Mouse (Mus musculus): ENCODE measurements around the gene Wdr19.

Wdr19 gene

DNA sequence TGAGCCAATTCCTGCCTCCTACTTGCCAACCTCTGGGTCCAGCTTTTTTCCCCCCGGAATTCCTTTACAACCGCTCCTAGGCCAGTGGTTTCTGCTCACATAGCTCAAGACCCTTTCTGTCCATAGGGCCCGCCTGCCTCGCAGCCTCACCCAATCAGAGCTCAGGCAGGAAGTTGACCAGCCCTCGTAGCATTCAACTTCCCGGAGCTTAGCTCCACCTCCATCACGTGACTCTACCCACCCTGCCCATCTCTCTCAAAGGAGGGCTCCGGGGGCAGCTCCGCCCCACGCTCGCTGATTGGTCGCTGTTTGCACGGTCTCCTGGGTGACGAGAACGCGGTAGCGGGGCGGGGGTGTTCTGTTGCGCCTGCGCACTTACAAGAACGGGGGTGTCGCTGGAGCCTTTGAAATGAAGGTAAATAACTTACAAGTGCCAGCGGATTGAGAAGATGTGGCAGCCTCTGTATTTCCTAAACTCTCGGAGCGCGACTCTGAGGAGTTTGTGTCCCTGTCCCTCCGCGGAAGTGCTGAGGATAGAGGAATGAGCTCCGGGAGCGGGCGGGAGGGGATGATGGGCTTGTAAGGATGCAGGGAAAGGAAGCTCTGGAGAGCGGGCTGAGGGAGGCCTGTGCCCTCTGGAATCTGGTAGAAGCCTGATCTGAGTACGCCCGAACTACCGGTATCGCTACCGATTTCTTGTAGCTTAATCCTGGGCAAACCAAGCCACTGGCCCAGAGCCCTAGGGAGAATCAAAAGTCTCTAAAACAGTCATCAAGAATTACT is at the start of gene Wdr19:
Wdr19 (plus strand) TSS at position 351 of the 783 bp plus-strand sequence.
- DNase-seq (ENCODE audit: low spot score), result peak; percentile 100

DNA sequence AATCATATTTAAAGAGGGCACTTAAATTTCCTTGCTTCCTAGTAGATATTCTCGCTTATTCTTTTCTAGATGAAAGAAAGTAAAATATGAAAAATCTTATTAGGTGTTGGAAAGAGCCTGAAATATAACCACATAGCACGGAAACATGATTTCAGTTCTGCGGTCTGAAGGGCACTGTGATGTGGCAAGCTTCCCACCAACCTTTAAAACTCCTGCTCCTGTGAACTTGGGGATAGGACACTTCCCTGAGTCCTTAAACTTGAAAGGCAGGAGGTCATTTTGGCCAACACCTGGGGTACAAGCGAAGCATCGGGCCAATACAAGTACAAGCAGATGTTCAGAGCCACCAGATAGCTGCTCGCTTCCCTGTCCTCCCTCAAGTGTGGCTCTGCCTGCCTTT is 49.8 kb upstream of the Wdr19 start:
- no peak for DNase-seq (ENCODE audit: low spot score)

DNA sequence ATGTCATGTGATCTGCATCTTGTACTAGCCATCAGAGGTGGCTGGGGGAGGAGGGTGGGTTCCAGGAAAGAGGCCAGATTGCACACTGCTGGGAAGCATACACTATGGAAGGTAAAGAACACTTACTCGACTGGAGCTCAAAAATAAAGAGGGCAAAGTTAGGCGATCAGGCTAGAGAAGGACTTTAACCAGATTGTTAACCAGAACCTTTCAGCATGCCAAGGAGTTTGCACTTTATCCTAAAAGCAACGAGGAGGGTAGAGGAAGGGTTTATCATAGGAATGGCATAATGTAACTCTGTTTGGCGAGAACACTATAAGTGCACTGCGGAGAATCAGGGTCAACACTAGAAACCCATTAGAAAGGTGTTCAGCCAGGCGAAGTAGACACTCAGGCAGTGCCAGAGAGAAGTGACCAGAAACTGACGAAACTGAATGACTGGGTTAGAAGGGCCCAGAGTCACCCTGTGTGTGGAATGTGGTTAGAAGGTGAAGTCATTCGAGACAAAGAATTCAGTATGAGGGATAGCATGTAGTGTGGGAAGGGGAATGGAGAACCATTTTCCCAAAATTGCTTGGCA is 49.0 kb upstream of the Wdr19 start:
- DNase-seq (ENCODE audit: low spot score), result no peak

DNA sequence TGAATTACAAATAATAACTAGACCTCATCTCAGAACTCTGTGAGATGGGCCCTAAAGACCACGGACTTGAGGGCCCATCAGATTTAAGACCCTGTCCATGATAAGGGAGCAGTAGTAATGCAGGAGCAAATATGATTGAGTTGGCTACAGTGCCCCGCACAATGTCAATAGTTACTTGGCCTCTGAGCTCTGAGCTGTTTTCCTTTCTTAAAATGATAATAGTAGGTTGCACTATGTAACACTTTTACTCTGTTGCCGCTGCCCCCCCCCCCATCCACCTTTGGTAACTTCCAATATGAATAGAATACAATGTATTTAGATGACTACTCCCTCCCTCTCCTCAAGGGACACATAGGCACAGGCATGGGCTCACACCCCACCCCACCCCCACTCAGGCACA is 48.2 kb upstream of the Wdr19 start:
- DNase-seq (ENCODE audit: low spot score), result no peak

DNA sequence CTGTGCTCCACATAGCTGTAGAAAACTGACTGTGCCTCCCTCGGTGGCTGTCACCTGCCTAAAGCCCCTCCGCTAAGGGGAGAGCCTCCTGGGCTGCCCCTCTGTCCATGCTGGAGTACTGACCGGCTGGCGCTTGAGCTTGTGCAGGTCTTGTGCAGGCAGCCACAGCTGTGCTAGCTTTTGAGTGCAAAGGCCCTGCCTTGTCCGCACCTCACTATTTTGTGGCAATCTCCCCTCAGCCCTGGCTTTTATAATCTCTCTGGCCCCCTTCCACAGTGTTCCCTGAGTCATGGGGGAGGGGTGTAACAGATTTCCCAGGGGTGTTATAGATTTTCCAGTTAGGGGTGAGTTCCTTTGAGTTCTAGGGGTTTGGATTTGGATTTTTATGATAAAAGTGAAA is 47.7 kb upstream of the Wdr19 start:
- DNase-seq (ENCODE audit: low spot score), result no peak

DNA sequence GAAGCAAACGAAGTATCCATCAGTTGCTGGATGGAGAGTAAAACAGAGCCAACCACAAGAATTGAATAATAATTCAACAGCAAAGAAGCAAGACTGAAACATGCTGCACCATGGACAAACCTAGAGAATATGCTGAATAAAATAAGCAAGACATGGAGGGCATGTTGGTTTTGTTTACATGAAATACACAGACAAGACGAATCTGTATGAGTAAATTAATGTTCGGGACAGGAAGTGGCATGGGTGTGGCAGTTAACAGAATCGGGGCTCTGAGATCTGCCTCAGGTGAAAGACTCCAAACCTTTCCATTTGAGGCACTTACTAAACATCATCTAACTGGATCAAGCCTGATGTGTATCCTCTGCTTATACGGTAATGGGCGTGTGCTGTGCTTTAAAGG is 45.2 kb upstream of the Wdr19 start:
- no peak for DNase-seq (ENCODE audit: low spot score)

DNA sequence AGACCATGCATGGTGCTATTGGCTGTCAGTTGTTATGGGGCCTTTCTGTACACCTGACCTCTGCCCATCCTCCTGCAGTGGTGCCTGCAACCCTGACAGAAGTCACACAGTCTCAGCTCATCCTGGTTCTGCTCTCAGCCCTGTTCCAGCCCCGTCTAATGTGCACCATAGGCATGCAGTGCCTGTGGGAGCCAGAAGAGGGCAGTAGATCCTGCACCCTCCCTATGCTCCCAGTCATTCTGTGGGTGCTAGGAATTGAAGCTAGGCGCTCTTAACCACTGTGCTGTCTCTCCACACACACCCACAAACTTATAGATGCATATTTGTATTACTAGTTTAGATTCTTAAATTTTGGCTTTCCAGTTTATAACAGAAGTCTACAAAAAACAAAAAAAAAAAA is 42.6 kb upstream of the Wdr19 start:
- peak; percentile 40 for DNase-seq (ENCODE audit: low spot score)

DNA sequence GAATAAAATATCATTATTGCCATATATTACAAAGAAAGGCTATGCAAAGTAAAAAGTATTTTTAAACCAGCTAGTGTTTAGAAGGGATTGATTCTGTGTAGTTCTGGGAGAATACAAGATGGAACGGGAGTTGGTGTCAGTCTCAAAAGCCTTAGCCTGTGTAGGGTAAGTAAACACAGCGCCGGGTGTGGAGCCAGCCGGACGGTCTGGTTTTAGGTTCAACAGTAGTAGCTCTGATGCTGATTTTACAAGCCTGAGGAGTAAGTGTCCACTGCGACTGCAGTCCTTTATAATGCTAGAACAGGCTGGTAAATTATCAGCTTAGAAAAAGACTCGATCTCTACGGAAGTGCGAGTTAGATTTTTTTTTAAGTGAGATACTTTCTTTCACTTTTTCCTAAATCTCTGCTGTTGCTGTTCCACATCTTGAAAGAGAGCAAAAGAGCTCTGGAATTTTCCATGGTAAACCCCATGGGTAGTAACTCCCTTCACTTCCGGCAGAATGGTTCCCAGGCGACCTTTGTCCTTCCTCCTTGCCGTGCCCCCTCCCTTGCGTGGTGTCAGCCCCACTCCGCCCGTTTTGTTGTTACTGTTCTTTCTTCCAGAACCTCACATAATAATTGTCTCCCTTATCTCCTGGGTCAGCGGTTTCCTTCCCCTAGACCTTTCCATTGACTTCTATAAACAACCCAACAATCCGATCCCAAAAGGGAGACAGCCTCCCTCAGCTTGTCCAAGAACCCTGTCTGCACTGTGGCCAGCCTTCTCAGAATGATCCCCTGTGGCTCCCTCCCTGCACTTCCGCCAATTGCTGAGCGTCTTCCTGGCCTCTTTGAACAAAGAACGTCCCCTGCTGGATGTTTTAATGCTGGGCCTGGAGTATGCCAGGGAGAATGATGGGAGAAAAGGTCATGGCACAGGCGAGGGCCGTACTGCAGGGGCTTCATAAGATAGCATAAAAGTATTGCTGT is 41.8 kb upstream of the Wdr19 start:
- DNase-seq (ENCODE audit: low spot score), result peak; percentile 88

DNA sequence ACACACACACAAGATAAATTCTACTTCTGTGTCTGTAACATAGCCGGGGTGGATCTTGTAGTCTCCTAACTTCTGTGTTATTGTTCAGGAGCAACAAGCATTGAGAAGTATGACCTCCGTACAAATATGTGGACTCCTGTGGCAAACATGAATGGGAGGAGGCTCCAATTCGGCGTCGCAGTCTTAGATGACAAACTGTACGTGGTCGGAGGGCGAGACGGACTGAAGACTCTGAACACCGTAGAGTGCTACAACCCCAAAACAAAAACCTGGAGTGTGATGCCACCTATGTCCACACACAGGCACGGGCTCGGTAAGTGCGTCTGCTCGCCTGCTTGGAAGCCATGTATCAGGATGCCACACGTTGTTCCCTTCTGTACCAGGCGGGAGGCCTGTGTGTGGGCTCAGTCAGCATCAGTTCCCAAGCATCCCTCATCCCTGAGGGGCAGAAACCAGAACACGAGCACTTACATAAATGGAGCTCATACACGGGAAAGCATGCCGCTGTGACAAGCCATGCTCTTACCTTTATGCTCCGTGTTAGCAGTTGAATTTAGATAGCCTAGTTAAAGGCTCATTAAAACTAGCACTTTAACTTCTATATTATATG is 40.7 kb upstream of the Wdr19 start:
- DNase-seq (ENCODE audit: low spot score), result no peak

DNA sequence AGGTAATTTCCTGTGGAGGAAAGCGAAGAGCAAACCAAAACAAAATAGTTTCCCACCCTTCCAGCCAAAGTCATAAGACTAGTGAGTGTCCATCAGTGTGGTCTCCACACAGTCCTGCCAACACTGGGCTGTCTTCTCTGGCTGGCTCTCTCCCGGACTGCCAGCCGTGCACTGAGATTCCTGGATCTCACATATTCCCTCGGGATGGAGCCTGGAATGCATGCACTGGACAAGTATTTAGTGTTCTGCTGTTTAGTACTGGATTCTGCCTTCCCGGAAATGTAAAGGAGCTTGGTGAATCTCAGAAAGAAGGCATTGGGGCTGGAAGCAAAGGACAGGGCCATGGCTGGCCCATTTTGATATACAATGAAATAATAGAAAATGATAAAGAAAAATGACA is 36.5 kb upstream of the Wdr19 start:
- no peak for DNase-seq (ENCODE audit: low spot score)

DNA sequence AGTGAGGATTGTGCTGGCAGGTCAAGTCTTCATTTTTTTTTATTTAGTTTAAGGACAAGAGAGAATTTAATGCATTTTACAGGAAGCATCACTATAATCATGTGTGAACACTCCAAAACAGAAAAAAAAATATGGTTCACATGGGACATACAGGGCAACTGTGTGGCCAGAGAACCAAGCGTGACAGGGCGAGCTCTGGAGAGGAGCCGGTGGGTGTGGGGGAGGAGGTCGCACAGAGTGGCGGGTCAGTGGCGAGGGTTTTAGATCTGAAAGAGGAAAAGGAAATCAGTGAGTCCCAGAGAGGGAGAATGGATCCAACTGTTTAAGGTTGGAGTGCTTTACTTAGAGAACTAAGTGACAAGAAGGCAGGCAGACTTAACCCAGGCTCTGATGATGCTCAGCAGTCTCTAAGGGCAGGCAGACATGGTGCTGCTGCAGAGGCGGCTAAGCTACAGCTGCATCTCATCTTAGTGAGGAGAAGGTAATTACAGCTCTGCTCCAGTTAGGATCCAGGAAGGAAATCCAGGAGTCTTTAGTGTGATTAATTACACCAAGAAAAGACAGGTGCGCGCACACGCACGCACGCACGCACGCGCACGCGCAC is 35.9 kb upstream of the Wdr19 start:
- DNase-seq (ENCODE audit: low spot score), result no peak

DNA sequence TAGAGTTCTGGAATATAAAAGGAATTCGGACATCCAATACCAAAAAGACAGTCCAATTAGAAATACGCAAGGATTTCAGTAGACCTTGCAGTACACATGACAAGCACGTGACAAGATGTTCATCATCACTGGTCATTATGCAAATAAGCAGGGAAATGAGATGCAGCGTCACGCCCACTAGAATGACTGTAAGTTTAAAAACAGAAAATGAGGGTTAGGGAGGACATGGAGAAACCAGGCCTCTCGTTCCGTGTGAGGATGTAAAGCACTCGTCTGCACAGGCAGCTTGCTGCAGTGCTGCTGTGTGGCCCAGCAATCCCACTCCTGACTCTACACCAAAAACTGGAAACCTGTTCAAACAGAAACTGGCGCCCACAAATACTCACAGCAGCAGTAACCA is 29.3 kb upstream of the Wdr19 start:
- DNase-seq (ENCODE audit: low spot score), result no peak

DNA sequence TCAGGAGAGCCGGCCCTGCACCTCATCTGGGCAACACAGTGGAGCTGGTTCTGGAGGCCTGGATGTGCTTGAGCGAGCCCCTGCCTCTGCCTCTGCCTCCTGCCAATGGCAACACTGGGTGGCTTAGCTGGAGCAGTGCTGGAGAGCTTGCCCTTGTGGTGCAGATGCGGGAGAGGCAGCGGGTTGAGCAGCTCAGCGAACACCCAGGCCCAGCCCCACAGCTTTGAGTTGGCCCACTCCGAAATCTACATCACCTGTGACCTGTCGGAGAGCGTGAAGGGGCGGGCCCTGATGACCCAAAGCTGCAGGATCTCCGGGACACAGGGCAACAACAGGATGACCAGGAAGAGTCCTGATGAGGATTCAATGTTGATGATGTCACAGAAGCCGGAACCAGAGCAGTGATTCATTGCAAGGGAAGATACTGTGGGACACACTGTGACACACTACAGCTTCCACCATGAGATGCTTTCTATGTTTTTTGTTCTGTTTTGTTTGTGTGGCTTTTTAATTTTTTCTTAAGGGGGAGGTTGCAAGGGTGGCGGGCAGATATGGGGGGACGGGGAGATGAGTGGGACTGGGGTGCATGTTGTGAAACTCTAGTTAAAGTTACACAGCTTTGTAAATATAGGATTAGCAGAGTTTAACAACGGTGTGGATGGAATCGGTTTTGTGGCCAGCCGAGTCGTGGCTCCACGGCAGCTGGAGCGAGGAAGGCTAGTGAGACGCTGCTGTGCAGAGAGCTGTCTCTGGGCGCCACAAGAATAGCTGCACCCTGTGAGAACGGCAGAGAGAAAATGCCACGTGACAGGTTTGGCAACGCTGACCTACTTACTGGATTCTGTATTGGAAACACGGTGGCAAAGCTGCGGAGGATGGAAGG is 24.2 kb upstream of the Wdr19 start:
- DNase-seq (ENCODE audit: low spot score), result no peak

DNA sequence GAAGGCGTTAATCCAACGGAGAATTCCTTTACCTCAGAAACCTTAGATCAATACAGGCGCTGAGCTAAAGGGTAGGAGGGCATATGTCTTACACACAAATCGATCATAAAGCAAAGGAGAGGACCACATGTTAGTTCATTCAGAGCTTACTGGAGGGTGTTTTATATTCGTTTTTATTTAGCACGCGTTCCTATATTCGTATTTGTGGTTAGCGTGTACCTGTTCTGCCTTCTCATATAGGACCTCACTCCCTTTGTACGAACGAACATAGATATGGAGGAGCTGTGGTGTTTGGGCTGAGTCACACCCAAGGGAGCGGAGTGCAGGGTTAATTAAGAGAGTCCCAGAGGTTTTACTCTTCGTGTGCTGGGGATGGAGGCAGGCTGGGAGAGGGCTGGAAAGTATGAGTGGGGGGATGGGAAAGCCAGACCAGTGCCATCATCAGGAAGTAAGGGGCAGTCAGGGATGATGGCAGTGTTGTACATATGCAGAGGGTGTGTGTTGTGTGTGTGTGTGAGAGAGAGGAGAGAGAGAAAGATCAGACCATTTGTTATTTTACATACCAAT is 23.5 kb upstream of the Wdr19 start:
- DNase-seq (ENCODE audit: low spot score), result no peak

DNA sequence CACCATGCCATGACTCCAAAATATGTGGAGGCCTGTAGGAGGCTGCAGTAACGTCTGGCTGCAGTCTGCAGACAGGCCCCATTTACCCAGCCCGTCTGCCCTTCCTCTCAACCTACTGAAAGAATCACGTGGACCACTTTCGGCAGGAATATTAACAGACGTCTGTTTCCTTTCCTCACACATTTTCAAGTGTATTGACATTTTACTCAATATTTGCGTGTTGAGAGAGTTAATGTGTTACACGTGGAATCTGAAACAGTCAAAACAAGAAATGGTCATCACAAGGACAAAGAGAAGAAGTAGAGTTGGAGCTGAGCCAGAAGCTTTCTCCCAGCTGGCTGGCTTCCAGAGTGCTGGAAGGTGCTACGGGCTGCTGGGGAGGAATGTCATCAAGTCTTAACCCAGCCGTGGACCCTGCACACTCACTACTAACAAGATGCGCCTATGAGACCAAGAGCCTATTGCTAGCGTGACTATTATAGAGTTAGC is 22.4 kb upstream of the Wdr19 start:
- peak; percentile 58 for DNase-seq (ENCODE audit: low spot score)

DNA sequence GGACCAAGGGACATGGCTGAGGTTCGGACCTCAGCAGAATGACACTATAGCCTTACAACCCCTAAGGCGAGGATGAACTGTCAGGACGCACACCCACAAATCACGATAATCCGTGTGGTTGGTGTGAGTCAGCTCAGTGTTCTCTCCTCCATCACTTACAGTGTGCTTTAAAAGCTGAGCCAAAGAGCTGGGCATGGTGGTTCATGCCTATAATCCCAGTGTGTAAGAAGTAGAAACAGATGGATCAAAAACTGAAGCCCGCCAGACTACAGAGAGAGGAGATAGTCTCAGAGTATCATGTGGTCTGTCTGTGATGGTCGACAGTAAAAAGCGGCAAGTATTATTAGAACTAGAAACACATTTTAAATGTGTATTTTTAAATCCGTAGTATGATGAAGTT is 21.0 kb upstream of the Wdr19 start:
- DNase-seq (ENCODE audit: low spot score), result no peak

DNA sequence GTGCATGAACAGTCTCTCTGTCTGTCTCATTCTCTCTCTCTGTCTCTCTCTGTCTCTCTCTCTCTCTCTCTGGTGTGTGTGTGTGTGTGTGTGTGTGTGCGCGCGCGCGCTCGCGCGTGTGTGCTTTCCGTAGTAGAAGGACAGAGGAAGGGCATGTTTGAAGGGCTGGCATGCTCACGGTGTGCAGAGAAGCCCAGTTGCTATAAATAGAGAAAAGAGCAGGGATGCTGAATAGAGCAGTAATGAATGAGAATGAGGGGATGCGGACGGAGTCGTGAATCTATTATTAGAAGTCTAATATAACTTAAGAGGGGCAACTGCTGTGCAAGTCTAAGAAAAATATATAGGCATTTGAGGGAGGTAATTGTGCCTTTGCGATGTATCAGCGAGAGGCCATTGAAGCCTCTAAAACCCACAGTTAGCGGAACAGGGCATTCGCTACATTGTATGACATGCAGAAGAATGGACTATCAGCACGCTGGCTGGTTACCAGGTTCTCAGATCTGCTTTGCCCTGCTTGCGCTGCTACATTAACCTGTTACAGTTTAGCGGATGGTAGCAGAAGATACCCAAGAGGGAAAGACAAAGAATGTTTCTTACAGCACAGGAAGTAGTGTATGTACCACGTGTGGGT is 18.2 kb upstream of the Wdr19 start:
- no peak for DNase-seq (ENCODE audit: low spot score)

DNA sequence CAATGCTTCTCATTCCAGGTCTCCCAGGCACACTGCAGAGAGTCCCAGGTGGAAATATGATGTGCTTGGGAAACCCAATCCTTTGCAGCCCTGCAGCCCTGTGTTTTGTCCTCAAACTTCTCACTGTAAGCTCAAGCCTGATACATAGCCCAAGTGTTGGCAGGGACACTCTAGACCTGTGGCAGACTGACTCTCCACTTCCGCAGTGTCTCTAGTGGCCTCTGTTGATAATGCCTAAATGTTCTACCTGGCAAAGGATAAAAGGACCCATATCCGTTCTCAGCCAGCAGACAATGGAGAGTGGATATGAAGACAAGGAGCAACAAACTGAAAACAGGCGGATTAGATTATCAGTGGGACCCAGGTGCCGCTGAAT is 17.7 kb upstream of the Wdr19 start:
- DNase-seq (ENCODE audit: low spot score), result no peak

DNA sequence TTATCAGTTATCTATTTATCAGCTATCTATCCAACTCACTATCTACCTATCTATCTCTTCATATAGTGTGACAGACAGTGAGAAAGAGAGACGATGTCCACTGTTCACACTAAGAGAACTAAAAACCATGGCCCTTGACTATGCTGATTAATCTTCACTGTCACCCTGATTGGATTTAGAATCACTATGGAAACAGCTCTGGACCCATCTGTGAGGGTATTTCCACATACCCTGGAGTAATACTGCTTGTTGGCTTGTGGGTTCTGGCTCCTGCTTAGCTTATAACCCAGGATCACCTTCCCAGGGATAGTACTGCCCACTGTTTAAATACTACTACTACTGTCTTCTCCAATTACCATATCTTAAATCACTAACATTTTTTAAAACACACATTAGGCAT is 17.2 kb upstream of the Wdr19 start:
- no peak for DNase-seq (ENCODE audit: low spot score)

DNA sequence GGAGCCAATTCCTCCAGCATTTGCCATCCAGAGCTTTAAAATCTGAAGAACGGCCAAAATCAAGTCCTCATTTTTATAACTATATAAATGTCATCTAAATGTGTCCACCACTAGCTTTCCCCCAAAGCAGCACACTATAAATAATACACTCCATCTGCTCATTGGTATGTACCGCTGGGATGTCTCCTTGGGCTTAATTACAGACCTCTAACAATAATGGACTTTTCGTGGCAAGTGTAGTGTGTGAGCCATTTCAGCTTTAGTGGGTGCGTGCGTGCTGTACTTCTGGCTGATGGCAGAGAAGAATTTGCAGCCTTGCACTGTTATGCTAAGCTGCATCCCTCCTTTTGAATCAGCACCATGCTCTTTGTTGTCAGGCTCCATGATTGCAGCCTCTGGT is 7.9 kb upstream of the Wdr19 start:
- DNase-seq (ENCODE audit: low spot score), result no peak
